Mouse (Mus musculus): ENCODE results near the gene Eya4. TPM values are rescaled to one million over a fixed set of nuclear protein-coding genes. Genes with fewer than 3 reads are reported as not detected.

Gene Eya4
- polyA plus RNA-seq, 1 experiment from 2014 or later = 16.8 TPM

- Histone ChIP-seq H3K27me3 (ENCODE audit: control insufficient read depth, insufficient read depth, low read length) (no peaks in the 10 kb centered on the region), H3K4me1 (ENCODE audit: control insufficient read depth, insufficient read depth, low read length) (no peaks in the 10 kb centered on the region), H3K9ac (replicated peaks; ENCODE audit: low read length) (no peak overlapping the region), H3K4me2 (ENCODE audit: low read depth, low read length) (no peak overlapping the region), H3K4me3 (ENCODE audit: low read depth, low read length) (no peak overlapping the region), H3K27ac (replicated peaks; ENCODE audit: low read depth, low read length) (no peak overlapping the region), H3K9me3 (replicated peaks; ENCODE audit: control insufficient read depth, low read length) (no peaks in the 10 kb centered on the region), H3K36me3 (replicated peaks; ENCODE audit: control insufficient read depth, insufficient read depth, low read depth, low read length) (no peaks in the 10 kb centered on the region)
- DNase-seq (ENCODE audit: low spot score) = no peak
- no peak for ATAC-seq (replicated peaks; ENCODE audit: insufficient number of reproducible peaks, low FRiP score, low TSS enrichment, low read depth)
- WGBS = 81% methylated on average over 7 of the region's 7 CpGs
Measured at GRCm38 (mm10) chr10:23092517-23092916, 258.1 kb downstream of the Eya4 start.

- no peak overlapping the region for H3K9ac ChIP-seq (replicated peaks; ENCODE audit: low read length)
- H3K4me3 ChIP-seq (ENCODE audit: low read depth, low read length) = no peak overlapping the region
- no peaks in the 10 kb centered on the region for H3K27me3 ChIP-seq (ENCODE audit: control insufficient read depth, insufficient read depth, low read length)
- H3K36me3 ChIP-seq (replicated peaks; ENCODE audit: control insufficient read depth, insufficient read depth, low read depth, low read length) = no peaks in the 10 kb centered on the region
- WGBS = 59% methylated on average over 3 of the region's 3 CpGs
- no peak overlapping the region for H3K4me2 ChIP-seq (ENCODE audit: low read depth, low read length)
- no peaks in the 10 kb centered on the region for H3K4me1 ChIP-seq (ENCODE audit: control insufficient read depth, insufficient read depth, low read length)
- H3K9me3 ChIP-seq (replicated peaks; ENCODE audit: control insufficient read depth, low read length) = no peaks in the 10 kb centered on the region
- ATAC-seq (replicated peaks; ENCODE audit: insufficient number of reproducible peaks, low FRiP score, low TSS enrichment, low read depth) (no peak), DNase-seq (ENCODE audit: low spot score) (no peak)
- H3K27ac ChIP-seq (replicated peaks; ENCODE audit: low read depth, low read length) = no peak overlapping the region
Measured at GRCm38 (mm10) chr10:23091552-23091951, 259.0 kb downstream of the Eya4 start.

DNA sequence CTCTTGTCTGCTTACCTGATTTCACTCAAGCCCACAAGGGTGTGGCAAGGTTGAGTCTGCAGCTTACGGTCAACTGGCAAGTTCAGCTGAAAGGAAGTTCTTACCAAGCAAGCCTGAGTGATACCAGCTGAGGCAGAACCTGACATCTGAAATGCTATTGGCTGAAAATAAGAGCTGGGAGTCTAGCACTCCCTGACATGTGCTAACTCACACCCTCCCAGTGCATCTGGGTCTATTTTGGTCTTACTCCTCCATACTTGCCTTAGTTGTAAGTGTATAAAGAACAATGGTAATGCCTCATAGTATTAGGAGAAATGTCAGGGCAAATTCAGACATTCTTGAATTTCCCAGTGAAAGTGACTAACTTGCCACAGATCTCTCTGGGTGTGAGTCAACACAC, 260.3 kb downstream of the Eya4 start:
- DNase-seq (ENCODE audit: low spot score) = no peak

DNA sequence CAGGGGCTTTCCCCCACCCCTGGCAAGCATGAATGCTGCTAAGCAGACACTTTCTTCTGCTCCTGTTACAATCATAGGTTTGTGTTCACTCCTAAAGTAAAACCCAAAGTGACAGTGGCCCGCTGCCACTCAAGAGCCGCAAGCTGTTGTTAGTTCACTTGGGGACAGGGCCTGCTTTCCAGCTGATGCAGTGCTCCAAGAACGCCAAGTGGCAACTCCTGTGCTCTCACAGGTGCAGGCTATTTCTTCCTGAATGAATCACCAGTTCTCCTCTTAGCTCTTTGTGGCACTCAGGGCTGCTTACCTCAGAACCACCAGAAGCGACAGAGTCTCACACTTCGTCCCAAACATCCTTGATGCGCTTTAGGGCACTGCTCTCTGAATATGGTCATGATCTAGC, 261.3 kb downstream of the Eya4 start:
- no peak overlapping the region for H3K9ac ChIP-seq (replicated peaks; ENCODE audit: low read length)
- WGBS = 87% methylated on average over 6 of the region's 6 CpGs

More for the DNA sequence above, 260.3 kb downstream of the Eya4 start:
- Histone ChIP-seq H3K4me3 (ENCODE audit: low read depth, low read length) (no peak overlapping the region), H3K9me3 (replicated peaks; ENCODE audit: control insufficient read depth, low read length) (no peaks in the 10 kb centered on the region), H3K36me3 (replicated peaks; ENCODE audit: control insufficient read depth, insufficient read depth, low read depth, low read length) (no peaks in the 10 kb centered on the region), H3K9ac (replicated peaks; ENCODE audit: low read length) (no peak overlapping the region), H3K27ac (replicated peaks; ENCODE audit: low read depth, low read length) (no peak overlapping the region), H3K4me1 (ENCODE audit: control insufficient read depth, insufficient read depth, low read length) (no peaks in the 10 kb centered on the region), H3K4me2 (ENCODE audit: low read depth, low read length) (no peak overlapping the region), H3K27me3 (ENCODE audit: control insufficient read depth, insufficient read depth, low read length) (no peaks in the 10 kb centered on the region)
- WGBS = 90% methylated on average over 1 of the region's 1 CpGs
- no peak for ATAC-seq (replicated peaks; ENCODE audit: insufficient number of reproducible peaks, low FRiP score, low TSS enrichment, low read depth)

DNA sequence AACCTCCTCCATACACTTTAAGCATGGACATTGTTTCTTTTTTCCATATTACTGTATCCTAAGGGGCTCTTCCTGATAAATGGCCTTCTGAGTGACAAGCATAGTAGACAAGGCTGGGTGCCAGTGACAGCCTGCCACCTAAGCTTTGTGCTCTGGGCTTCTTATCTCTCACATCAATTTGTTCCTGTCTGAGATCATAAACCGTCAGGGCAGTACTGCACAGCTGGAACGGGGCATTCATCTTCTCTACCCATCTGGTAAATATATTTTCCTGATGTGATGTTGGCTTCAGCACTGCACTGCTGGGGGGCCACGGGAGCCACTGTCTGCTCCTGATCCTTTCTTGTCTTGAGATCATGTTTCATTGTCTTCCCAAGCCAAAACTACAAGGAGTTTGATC, 261.8 kb downstream of the Eya4 start:
- Histone ChIP-seq H3K27me3 (ENCODE audit: control insufficient read depth, insufficient read depth, low read length) (no peaks in the 10 kb centered on the region), H3K4me3 (ENCODE audit: low read depth, low read length) (no peak overlapping the region), H3K27ac (replicated peaks; ENCODE audit: low read depth, low read length) (no peak overlapping the region), H3K4me2 (ENCODE audit: low read depth, low read length) (no peak overlapping the region), H3K4me1 (ENCODE audit: control insufficient read depth, insufficient read depth, low read length) (no peaks in the 10 kb centered on the region), H3K36me3 (replicated peaks; ENCODE audit: control insufficient read depth, insufficient read depth, low read depth, low read length) (no peaks in the 10 kb centered on the region), H3K9ac (replicated peaks; ENCODE audit: low read length) (no peak overlapping the region), H3K9me3 (replicated peaks; ENCODE audit: control insufficient read depth, low read length) (no peaks in the 10 kb centered on the region)
- ATAC-seq (replicated peaks; ENCODE audit: insufficient number of reproducible peaks, low FRiP score, low TSS enrichment, low read depth) (no peak), DNase-seq (ENCODE audit: low spot score) (no peak)
- WGBS = 52% methylated on average over 3 of the region's 3 CpGs

More for the DNA sequence above, 261.3 kb downstream of the Eya4 start:
- no peak for DNase-seq (ENCODE audit: low spot score)
- Histone ChIP-seq H3K27me3 (ENCODE audit: control insufficient read depth, insufficient read depth, low read length) (no peaks in the 10 kb centered on the region), H3K9me3 (replicated peaks; ENCODE audit: control insufficient read depth, low read length) (no peaks in the 10 kb centered on the region), H3K4me3 (ENCODE audit: low read depth, low read length) (no peak overlapping the region), H3K4me2 (ENCODE audit: low read depth, low read length) (no peak overlapping the region), H3K27ac (replicated peaks; ENCODE audit: low read depth, low read length) (no peak overlapping the region), H3K36me3 (replicated peaks; ENCODE audit: control insufficient read depth, insufficient read depth, low read depth, low read length) (no peaks in the 10 kb centered on the region), H3K4me1 (ENCODE audit: control insufficient read depth, insufficient read depth, low read length) (no peaks in the 10 kb centered on the region)
- no peak for ATAC-seq (replicated peaks; ENCODE audit: insufficient number of reproducible peaks, low FRiP score, low TSS enrichment, low read depth)

GRCm38 (mm10) chr10:23086352-23087215, 264.0 kb downstream of the Eya4 start:
- Histone ChIP-seq H3K4me1 (ENCODE audit: control insufficient read depth, insufficient read depth, low read length) (no peaks in the 10 kb centered on the region), H3K4me3 (ENCODE audit: low read depth, low read length) (no peak overlapping the region), H3K9me3 (replicated peaks; ENCODE audit: control insufficient read depth, low read length) (no peaks in the 10 kb centered on the region), H3K36me3 (replicated peaks; ENCODE audit: control insufficient read depth, insufficient read depth, low read depth, low read length) (no peaks in the 10 kb centered on the region), H3K27me3 (ENCODE audit: control insufficient read depth, insufficient read depth, low read length) (no peaks in the 10 kb centered on the region), H3K4me2 (ENCODE audit: low read depth, low read length) (no peak overlapping the region), H3K9ac (replicated peaks; ENCODE audit: low read length) (no peak overlapping the region), H3K27ac (replicated peaks; ENCODE audit: low read depth, low read length) (no peak overlapping the region)
- WGBS = 71% methylated on average over 21 of the region's 21 CpGs
- no peak for ATAC-seq (replicated peaks; ENCODE audit: insufficient number of reproducible peaks, low FRiP score, low TSS enrichment, low read depth)
- DNase-seq (ENCODE audit: low spot score) = peak; percentile 84

DNA sequence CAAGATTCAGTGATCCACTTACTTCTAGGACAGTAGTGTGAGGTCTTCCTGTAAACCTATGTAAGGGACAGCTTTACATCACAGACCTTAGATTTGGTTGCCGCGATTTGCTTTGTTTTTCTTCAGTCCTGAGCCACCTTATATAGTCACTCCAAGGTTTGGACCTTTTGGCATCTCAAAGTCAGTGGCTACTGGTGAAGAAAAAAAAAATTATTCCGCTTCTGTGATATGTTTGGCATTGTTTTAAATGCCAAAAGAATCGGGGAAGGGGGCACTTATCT, 269.1 kb downstream of the Eya4 start:
- ATAC-seq (replicated peaks; ENCODE audit: insufficient number of reproducible peaks, low FRiP score, low TSS enrichment, low read depth) (no peak), DNase-seq (ENCODE audit: low spot score) (no peak)
- H3K9ac ChIP-seq (replicated peaks; ENCODE audit: low read length) = no peak overlapping the region
- no peak overlapping the region for H3K4me2 ChIP-seq (ENCODE audit: low read depth, low read length)
- no peak overlapping the region for H3K27ac ChIP-seq (replicated peaks; ENCODE audit: low read depth, low read length)
- 35% methylated on average over 4 of the region's 4 CpGs for WGBS
- H3K36me3 ChIP-seq (replicated peaks; ENCODE audit: control insufficient read depth, insufficient read depth, low read depth, low read length) = no peaks in the 10 kb centered on the region
- no peaks in the 10 kb centered on the region for H3K27me3 ChIP-seq (ENCODE audit: control insufficient read depth, insufficient read depth, low read length)
- no peaks in the 10 kb centered on the region for H3K9me3 ChIP-seq (replicated peaks; ENCODE audit: control insufficient read depth, low read length)
- no peak overlapping the region for H3K4me3 ChIP-seq (ENCODE audit: low read depth, low read length)
- no peaks in the 10 kb centered on the region for H3K4me1 ChIP-seq (ENCODE audit: control insufficient read depth, insufficient read depth, low read length)

DNA sequence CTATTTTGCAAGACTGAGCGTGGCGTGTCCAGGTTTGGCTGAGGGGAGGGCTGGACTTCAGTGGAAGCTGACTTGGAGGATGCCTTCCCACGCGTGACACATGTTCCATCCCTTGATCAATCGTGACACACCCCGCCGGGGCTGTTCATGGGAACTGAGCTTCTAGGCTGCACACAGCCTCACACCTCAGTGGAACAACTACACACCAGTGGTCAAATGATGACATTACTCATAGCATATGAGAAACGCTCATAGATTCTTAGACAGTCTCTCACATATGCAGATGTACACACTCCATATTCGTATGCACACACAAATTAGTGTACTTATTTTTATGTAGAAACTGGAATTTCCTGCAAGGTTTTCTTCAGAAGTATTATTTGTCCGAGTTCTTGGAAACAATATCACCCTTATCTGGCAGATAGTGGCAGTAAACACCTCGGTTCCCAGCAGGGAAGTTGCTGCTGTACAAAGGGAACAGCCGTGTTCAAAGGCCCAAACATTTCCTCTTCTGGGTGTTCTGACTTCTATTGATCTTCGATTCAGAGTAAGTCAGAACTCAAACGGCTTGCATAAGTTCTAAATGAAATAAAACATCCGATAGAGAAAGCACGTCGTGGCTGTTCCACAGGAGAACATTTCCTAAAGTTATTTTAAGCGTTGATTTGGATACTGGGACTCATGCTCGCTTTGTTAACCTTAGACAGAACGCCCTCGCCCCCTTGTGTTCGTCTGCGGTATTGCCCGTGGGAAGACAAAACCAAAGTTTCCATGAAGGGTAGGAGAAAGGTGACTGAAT, 269.6 kb downstream of the Eya4 start:
- H3K4me2 ChIP-seq (ENCODE audit: low read depth, low read length) = no peak overlapping the region
- no peak overlapping the region for H3K27ac ChIP-seq (replicated peaks; ENCODE audit: low read depth, low read length)
- H3K9ac ChIP-seq (replicated peaks; ENCODE audit: low read length) = no peak overlapping the region
- H3K4me1 ChIP-seq (ENCODE audit: control insufficient read depth, insufficient read depth, low read length) = no peaks in the 10 kb centered on the region
- 39% methylated on average over 24 of the region's 24 CpGs for WGBS
- DNase-seq (ENCODE audit: low spot score) = peak; percentile 89
- no peaks in the 10 kb centered on the region for H3K27me3 ChIP-seq (ENCODE audit: control insufficient read depth, insufficient read depth, low read length)
- peak; percentile 48; the same call in 1 of the 2 replicates for ATAC-seq (replicated peaks; ENCODE audit: insufficient number of reproducible peaks, low FRiP score, low TSS enrichment, low read depth)
- no peaks in the 10 kb centered on the region for H3K9me3 ChIP-seq (replicated peaks; ENCODE audit: control insufficient read depth, low read length)
- no peaks in the 10 kb centered on the region for H3K36me3 ChIP-seq (replicated peaks; ENCODE audit: control insufficient read depth, insufficient read depth, low read depth, low read length)
- no peak overlapping the region for H3K4me3 ChIP-seq (ENCODE audit: low read depth, low read length)
